In the genomic region with DNA sequence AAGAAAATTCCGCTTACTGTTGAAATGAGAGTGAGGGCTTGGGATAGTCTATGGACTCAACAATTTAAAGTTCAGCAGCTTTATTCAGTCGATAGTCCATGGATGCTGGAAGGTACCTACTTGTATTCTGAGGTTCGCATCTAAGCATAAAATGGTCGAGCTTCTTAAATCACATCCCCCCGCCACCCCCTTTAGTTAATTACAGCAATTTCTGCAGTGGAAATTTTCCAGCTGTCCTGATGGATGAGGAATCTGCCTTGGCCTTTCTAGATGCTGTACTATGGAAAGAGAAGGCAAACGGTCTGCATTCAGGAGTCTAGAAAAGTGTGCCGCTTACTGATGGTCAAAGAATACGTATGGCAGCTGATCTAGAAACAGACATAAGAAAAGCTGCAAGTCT, we compare ENCODE assay signal across 28 mouse cellular contexts.
DNase-seq lines count a peak whose midpoint lies in the region; ATAC-seq and TF ChIP-seq lines count a peak whose summit lies in the region.
"Had no signal": no experiment of that assay in that cellular context is flagged by ENCODE, and none has a peak within 500 bp of the region (broad histone marks: within the 10 kb centered on the region; RNA-seq: fewer than 3 reads in every experiment).

No protein-coding gene starts in this region.

- peaks cover 7% of the 10 kb centered on the region for H3K4me1 ChIP-seq in heart, adult 2 months (ENCODE audit: control insufficient read depth, insufficient read depth, low read length)
- peaks cover 15% of the 10 kb centered on the region for H3K4me1 ChIP-seq in hindbrain, embryonic 15.5 days (replicated peaks)
- peaks cover 3% of the 10 kb centered on the region; the same call in 1 of the 2 replicates for H3K4me1 ChIP-seq in hindbrain, embryonic 11.5 days (replicated peaks; ENCODE audit: control insufficient read depth, insufficient read depth, low read length)
- H3K4me1 ChIP-seq in forebrain, embryonic 13.5 days: peaks cover 21% of the 10 kb centered on the region
- H3K4me1 ChIP-seq: limb, embryonic 10.5 days; limb, embryonic 15.5 days; liver, embryonic 13.5 days had no signal

- ATAC-seq in hindbrain, embryonic 15.5 days (ENCODE audit: low FRiP score, low read depth): no peak
- no peak for ATAC-seq in hindbrain, embryonic 11.5 days (ENCODE audit: low FRiP score)
- ATAC-seq in forebrain, embryonic 13.5 days: peak; percentile 34
- no peak for ATAC-seq in megakaryocyte-erythroid progenitor cell, adult 5-6 weeks (replicated peaks; ENCODE audit: low FRiP score, low TSS enrichment, poor library complexity, severe bottlenecking)
- ATAC-seq: CD4-positive, CD25-positive, alpha-beta regulatory T cell, adult 4 months; lung, postnatal 0 days had no signal

- peak overlapping the region; percentile 34; the same call in 1 of the 2 replicates for H3K27ac ChIP-seq in heart, adult 2 months
- H3K27ac ChIP-seq in hindbrain, embryonic 15.5 days (replicated peaks): 0 out of 2 replicates have a peak overlapping the region, but pooled peaks have one; percentile 8
- no peak overlapping the region for H3K27ac ChIP-seq in hindbrain, embryonic 11.5 days (ENCODE audit: low read depth, low read length)
- peak overlapping the region; percentile 51 for H3K27ac ChIP-seq in forebrain, embryonic 13.5 days
- H3K27ac ChIP-seq: kidney, embryonic 15.5 days; limb, embryonic 10.5 days; limb, embryonic 15.5 days; liver, embryonic 13.5 days had no signal

- H3K9me3 ChIP-seq in hindbrain, embryonic 15.5 days: no peaks in the 10 kb centered on the region
- no peaks in the 10 kb centered on the region for H3K9me3 ChIP-seq in hindbrain, embryonic 11.5 days (ENCODE audit: control insufficient read depth, low read length)
- H3K9me3 ChIP-seq in forebrain, embryonic 13.5 days (replicated peaks): no peaks in the 10 kb centered on the region
- H3K9me3 ChIP-seq: heart, embryonic 12.5 days; kidney, embryonic 15.5 days; limb, embryonic 10.5 days; limb, embryonic 15.5 days; liver, embryonic 13.5 days; megakaryocyte, embryonic 14.5 days had no signal

- no peak for TF ChIP-seq CTCF in heart, adult 2 months (IDR thresholded peaks at IDR 0.05)

- no peak overlapping the region for H3K9ac ChIP-seq in heart, adult 2 months (ENCODE audit: low read depth, low read length)
- no peak overlapping the region for H3K9ac ChIP-seq in hindbrain, embryonic 15.5 days
- no peak overlapping the region for H3K9ac ChIP-seq in hindbrain, embryonic 11.5 days (ENCODE audit: low read depth, low read length)
- no peak overlapping the region for H3K9ac ChIP-seq in forebrain, embryonic 13.5 days
- H3K9ac ChIP-seq: heart, embryonic 12.5 days; hindbrain, embryonic 14.5 days; kidney, embryonic 15.5 days; limb, embryonic 15.5 days; liver, embryonic 13.5 days had no signal

- H3K4me3 ChIP-seq in heart, adult 2 months: no peak overlapping the region
- no peak overlapping the region for H3K4me3 ChIP-seq in hindbrain, embryonic 15.5 days
- no peak overlapping the region for H3K4me3 ChIP-seq in hindbrain, embryonic 11.5 days (ENCODE audit: low read depth, low read length)
- H3K4me3 ChIP-seq in forebrain, embryonic 13.5 days: no peak overlapping the region
- H3K4me3 ChIP-seq: gastrocnemius, adult 2 months; heart, embryonic 12.5 days; kidney, embryonic 15.5 days; limb, embryonic 10.5 days; limb, embryonic 15.5 days; liver, embryonic 13.5 days; megakaryocyte, embryonic 14.5 days had no signal

- no peaks in the 10 kb centered on the region for H3K79me2 ChIP-seq in heart, adult 2 months (replicated peaks; ENCODE audit: control insufficient read depth, insufficient read depth, low read length)

- 87% methylated on average over 8 of the region's 8 CpGs for WGBS in heart, adult 2 months
- 82% methylated on average over 8 of the region's 8 CpGs for WGBS in hindbrain, embryonic 15.5 days
- 89% methylated on average over 8 of the region's 8 CpGs for WGBS in hindbrain, embryonic 11.5 days
- WGBS in forebrain, embryonic 13.5 days: 57% methylated on average over 8 of the region's 8 CpGs

- no peak for TF ChIP-seq EP300 in heart, adult 2 months (IDR thresholded peaks at IDR 0.05; ENCODE audit: insufficient read depth, low read depth, low read length)

- H3K4me2 ChIP-seq in hindbrain, embryonic 15.5 days: no peak overlapping the region
- no peak overlapping the region for H3K4me2 ChIP-seq in hindbrain, embryonic 11.5 days (replicated peaks; ENCODE audit: low read depth, low read length)
- H3K4me2 ChIP-seq in forebrain, embryonic 13.5 days: no peak overlapping the region
- H3K4me2 ChIP-seq: heart, embryonic 12.5 days; hindbrain, embryonic 14.5 days; kidney, embryonic 15.5 days; limb, embryonic 15.5 days; liver, embryonic 13.5 days had no signal

- no peaks in the 10 kb centered on the region for H3K27me3 ChIP-seq in heart, adult 2 months (ENCODE audit: control insufficient read depth, insufficient read depth, low read length)
- no peaks in the 10 kb centered on the region for H3K27me3 ChIP-seq in hindbrain, embryonic 15.5 days
- H3K27me3 ChIP-seq in hindbrain, embryonic 11.5 days (ENCODE audit: control insufficient read depth, insufficient read depth, low read length): no peaks in the 10 kb centered on the region
- H3K27me3 ChIP-seq in forebrain, embryonic 13.5 days: no peaks in the 10 kb centered on the region
- H3K27me3 ChIP-seq: heart, embryonic 12.5 days; kidney, embryonic 15.5 days; limb, embryonic 15.5 days; liver, embryonic 13.5 days; megakaryocyte, embryonic 14.5 days had no signal

- TF ChIP-seq POLR2A in heart, adult 2 months (IDR thresholded peaks at IDR 0.05; ENCODE audit: insufficient read depth, low read depth, low read length): no peak

- intact Hi-C loops in heart, adult 2 months (cut with DNase I): no loop called here

- DNase-seq in heart, adult 2 months: no peak
- DNase-seq in heart, adult 9 months (ENCODE audit: low spot score in 2 of 2): no peak
- no peak for DNase-seq in hindbrain, embryonic 11.5 days (ENCODE audit: low spot score)
- DNase-seq in brain, adult 2 months (ENCODE audit: low read depth, low spot score): peak; percentile 50
- DNase-seq in testis, postnatal 14 days (ENCODE audit: low spot score): no peak
- DNase-seq: adrenal gland, postnatal 25 days; cerebellum, adult 8-10 months; cerebellum, postnatal 36 days; gastrocnemius, adult 2 months; gastrocnemius, postnatal 36 days; heart, postnatal 36 days; kidney, adult 18-20 months; kidney, postnatal 4 days; liver, embryonic 13.5 days; lung, adult 18-20 months; lung, postnatal 4 days; right cerebral cortex, postnatal 14 days had no signal

- H3K36me3 ChIP-seq in heart, adult 2 months (ENCODE audit: control insufficient read depth, insufficient read depth, low read length): peaks cover 24% of the 10 kb centered on the region
- no peaks in the 10 kb centered on the region for H3K36me3 ChIP-seq in hindbrain, embryonic 15.5 days
- no peaks in the 10 kb centered on the region for H3K36me3 ChIP-seq in hindbrain, embryonic 11.5 days (ENCODE audit: control insufficient read depth, insufficient read depth, low read length)
- peaks cover 30% of the 10 kb centered on the region for H3K36me3 ChIP-seq in forebrain, embryonic 13.5 days (ENCODE audit: poor library complexity, severe bottlenecking)
- H3K36me3 ChIP-seq: limb, embryonic 15.5 days; liver, embryonic 13.5 days had no signal
